Mouse (Mus musculus) kidney, embryonic 15.5 days (tissue): ENCODE data around the gene Fxyd6. TPM values are rescaled to one million over a fixed set of nuclear protein-coding genes. Genes with fewer than 3 reads are reported as not detected.

ENCODE experiments used
- ATAC-seq: fragments of 200-750 bp; cut with Nextera tagmentation; replicated peaks from 2 replicates; pipeline ENCODE4 v1.8.0; 2017; ENCODE audit warnings: moderate TSS enrichment; ENCODE audit not compliant: low FRiP score
- H3K27ac ChIP-seq: fragments of 300-500 bp; sonication (generic); 2 replicates; pipeline ENCODE4 v1.5.1; 2015; ENCODE audit warnings: mild to moderate bottlenecking, inconsistent platforms
- H3K27me3 ChIP-seq: fragments of 300-500 bp; sonication (generic); 2 replicates; pipeline ENCODE4 v1.6.1; 2015; ENCODE audit warnings: inconsistent platforms
- H3K36me3 ChIP-seq: fragments of 300-500 bp; sonication (generic); 2 replicates; pipeline ENCODE4 v1.6.1; 2015; ENCODE audit warnings: inconsistent platforms
- H3K4me1 ChIP-seq: fragments of 300-500 bp; sonication (generic); 2 replicates; pipeline ENCODE4 v1.6.1; 2015; ENCODE audit warnings: inconsistent platforms
- H3K4me2 ChIP-seq: fragments of 300-500 bp; sonication (generic); 2 replicates; pipeline ENCODE4 v1.6.1; 2015; ENCODE audit warnings: moderate library complexity, mild to moderate bottlenecking, inconsistent platforms
- H3K4me3 ChIP-seq: fragments of 300-500 bp; sonication (generic); replicated peaks from 2 replicates; pipeline ENCODE4 v1.5.1; 2015; ENCODE audit warnings: mild to moderate bottlenecking, inconsistent platforms
- H3K9ac ChIP-seq: fragments of 300-500 bp; sonication (generic); 2 replicates; pipeline ENCODE4 v1.6.1; 2015; ENCODE audit warnings: mild to moderate bottlenecking, inconsistent platforms
- H3K9me3 ChIP-seq: fragments of 300-500 bp; sonication (generic); replicated peaks from 2 replicates; pipeline ENCODE4 v1.6.1; 2016; ENCODE audit warnings: inconsistent platforms
- WGBS: fragments of 180-500 bp; shearing (Covaris S2); methylation state at CpG from one replicate; pipeline ENCODE4 v1.1.7; 2015; ENCODE audit warnings: mixed read lengths; 5-methylcytosine and 5-hydroxymethylcytosine counted together
- polyA plus RNA-seq: library from polyadenylated mRNA; unstranded; fragments of >200 nt; fragmentation: Nextera tagmentation; extraction: Ambion mirVana; gene quantifications from 2 replicates; pipeline ENCODE4 v1.2.1, GENCODE M21; 2015

The Fxyd6 gene
- polyA plus RNA-seq, 1 experiment from 2014 or later, result 187 TPM

GRCm38 (mm10) chr9:45355192-45355591, 14.8 kb upstream of the Fxyd6 start:
- H3K27me3 ChIP-seq, result no peaks in the 10 kb centered on the region
- no peak overlapping the region for H3K27ac ChIP-seq
- no peak overlapping the region for H3K9ac ChIP-seq
- H3K4me1 ChIP-seq, result no peaks in the 10 kb centered on the region
- no peak for ATAC-seq
- no peak overlapping the region for H3K4me3 ChIP-seq
- no peaks in the 10 kb centered on the region for H3K9me3 ChIP-seq
- WGBS, result 68% methylated on average over 2 of the region's 2 CpGs
- H3K4me2 ChIP-seq, result no peak overlapping the region
- H3K36me3 ChIP-seq, result no peaks in the 10 kb centered on the region

- 59% methylated on average over 7 of the region's 7 CpGs for WGBS
- no peaks in the 10 kb centered on the region for H3K27me3 ChIP-seq
- H3K4me1 ChIP-seq, result no peaks in the 10 kb centered on the region
- H3K36me3 ChIP-seq, result no peaks in the 10 kb centered on the region
- H3K4me3 ChIP-seq, result no peak overlapping the region
- no peak overlapping the region for H3K9ac ChIP-seq
- no peaks in the 10 kb centered on the region for H3K9me3 ChIP-seq
- no peak for ATAC-seq
- no peak overlapping the region for H3K27ac ChIP-seq
- H3K4me2 ChIP-seq, result no peak overlapping the region
These were observed 11.6 kb upstream of the Fxyd6 start for GRCm38 (mm10) chr9:45358356-45358755.

- Histone ChIP-seq H3K4me1 (0 out of 2 replicates have a peak, but pooled peaks cover 4% of the 10 kb centered on the region), H3K4me2 (no peak overlapping the region), H3K27me3 (no peaks in the 10 kb centered on the region), H3K4me3 (no peak overlapping the region), H3K9ac (no peak overlapping the region), H3K36me3 (no peaks in the 10 kb centered on the region), H3K27ac (no peak overlapping the region), H3K9me3 (no peaks in the 10 kb centered on the region)
- WGBS, result 50% methylated on average over 2 of the region's 2 CpGs
- ATAC-seq, result no peak
These were observed 7.9 kb upstream of the Fxyd6 start for GRCm38 (mm10) chr9:45362051-45362461.

GRCm38 (mm10) chr9:45363639-45364214, 6.3 kb upstream of the Fxyd6 start:
- ATAC-seq, result no peak
- Histone ChIP-seq H3K9ac (no peak overlapping the region), H3K27me3 (no peaks in the 10 kb centered on the region), H3K9me3 (no peaks in the 10 kb centered on the region), H3K4me2 (no peak overlapping the region), H3K27ac (no peak overlapping the region), H3K4me3 (no peak overlapping the region), H3K36me3 (no peaks in the 10 kb centered on the region), H3K4me1 (peaks cover 13% of the 10 kb centered on the region; the same call in 1 of the 2 replicates)
- 61% methylated on average over 7 of the region's 7 CpGs for WGBS

- no peaks in the 10 kb centered on the region for H3K9me3 ChIP-seq
- no peak overlapping the region for H3K4me2 ChIP-seq
- no peak for ATAC-seq
- H3K36me3 ChIP-seq, result no peaks in the 10 kb centered on the region
- H3K4me3 ChIP-seq, result no peak overlapping the region
- H3K27me3 ChIP-seq, result no peaks in the 10 kb centered on the region
- peaks cover 42% of the 10 kb centered on the region for H3K4me1 ChIP-seq
- 45% methylated on average over 8 of the region's 8 CpGs for WGBS
- H3K27ac ChIP-seq, result peak overlapping the region; percentile 69
- H3K9ac ChIP-seq, result no peak overlapping the region
These were observed 2.3 kb upstream of the Fxyd6 start for GRCm38 (mm10) chr9:45367716-45368115.

GRCm38 (mm10) chr9:45368341-45368901, 1.6 kb upstream of the Fxyd6 start:
- H3K27me3 ChIP-seq, result no peaks in the 10 kb centered on the region
- no peak overlapping the region for H3K9ac ChIP-seq
- H3K4me1 ChIP-seq, result peaks cover 48% of the 10 kb centered on the region
- H3K9me3 ChIP-seq, result no peaks in the 10 kb centered on the region
- ATAC-seq, result peak; percentile 54
- H3K36me3 ChIP-seq, result no peaks in the 10 kb centered on the region
- 27% methylated on average over 5 of the region's 5 CpGs for WGBS
- no peak overlapping the region for H3K4me3 ChIP-seq
- H3K4me2 ChIP-seq, result no peak overlapping the region
- H3K27ac ChIP-seq, result peak overlapping the region; percentile 69

- H3K9me3 ChIP-seq, result no peaks in the 10 kb centered on the region
- H3K27ac ChIP-seq, result peak overlapping the region; percentile 79
- H3K9ac ChIP-seq, result peak overlapping the region; percentile 64
- no peaks in the 10 kb centered on the region for H3K27me3 ChIP-seq
- peak overlapping the region; percentile 70 for H3K4me3 ChIP-seq
- no peaks in the 10 kb centered on the region for H3K36me3 ChIP-seq
- 5% methylated on average over 25 of the region's 25 CpGs for WGBS
- 0 out of 2 replicates have a peak, but pooled peaks have one; percentile 12 for ATAC-seq
- H3K4me2 ChIP-seq, result peak overlapping the region; percentile 88
- H3K4me1 ChIP-seq, result peaks cover 59% of the 10 kb centered on the region
These were observed 791 bp downstream of the Fxyd6 start for GRCm38 (mm10) chr9:45370616-45371336.

- Histone ChIP-seq H3K9me3 (no peaks in the 10 kb centered on the region), H3K4me2 (peak overlapping the region; percentile 88), H3K27me3 (no peaks in the 10 kb centered on the region), H3K4me3 (peak overlapping the region; percentile 70), H3K4me1 (peaks cover 61% of the 10 kb centered on the region), H3K27ac (0 out of 2 replicates have a peak overlapping the region, but pooled peaks have one; percentile 79), H3K9ac (peak overlapping the region; percentile 64), H3K36me3 (no peaks in the 10 kb centered on the region)
- no peak for ATAC-seq
- WGBS, result 19% methylated on average over 2 of the region's 2 CpGs
These were observed 1.3 kb downstream of the Fxyd6 start for GRCm38 (mm10) chr9:45371337-45371707.

- H3K9me3 ChIP-seq, result no peaks in the 10 kb centered on the region
- H3K27me3 ChIP-seq, result no peaks in the 10 kb centered on the region
- no peak overlapping the region for H3K4me2 ChIP-seq
- no peak overlapping the region for H3K9ac ChIP-seq
- no peak overlapping the region for H3K4me3 ChIP-seq
- 0 out of 2 replicates have a peak overlapping the region, but pooled peaks have one; percentile 14 for H3K27ac ChIP-seq
- peaks cover 65% of the 10 kb centered on the region for H3K4me1 ChIP-seq
- ATAC-seq, result no peak
- no peaks in the 10 kb centered on the region for H3K36me3 ChIP-seq
- 48% methylated on average over 3 of the region's 3 CpGs for WGBS
These were observed 3.9 kb downstream of the Fxyd6 start for GRCm38 (mm10) chr9:45373896-45374295.

GRCm38 (mm10) chr9:45374988-45375502, 5.1 kb downstream of the Fxyd6 start:
- H3K27ac ChIP-seq, result no peak overlapping the region
- H3K9me3 ChIP-seq, result no peaks in the 10 kb centered on the region
- peaks cover 68% of the 10 kb centered on the region for H3K4me1 ChIP-seq
- WGBS, result 91% methylated on average over 6 of the region's 6 CpGs
- H3K36me3 ChIP-seq, result no peaks in the 10 kb centered on the region
- H3K4me3 ChIP-seq, result no peak overlapping the region
- no peaks in the 10 kb centered on the region for H3K27me3 ChIP-seq
- H3K4me2 ChIP-seq, result no peak overlapping the region
- ATAC-seq, result no peak
- no peak overlapping the region for H3K9ac ChIP-seq

GRCm38 (mm10) chr9:45376427-45376826, 6.4 kb downstream of the Fxyd6 start:
- WGBS, result 57% methylated on average over 4 of the region's 4 CpGs
- H3K4me2 ChIP-seq, result no peak overlapping the region
- no peak overlapping the region for H3K9ac ChIP-seq
- no peak for ATAC-seq
- no peaks in the 10 kb centered on the region for H3K36me3 ChIP-seq
- no peak overlapping the region for H3K27ac ChIP-seq
- peaks cover 71% of the 10 kb centered on the region for H3K4me1 ChIP-seq
- H3K4me3 ChIP-seq, result no peak overlapping the region
- no peaks in the 10 kb centered on the region for H3K27me3 ChIP-seq
- no peaks in the 10 kb centered on the region for H3K9me3 ChIP-seq

GRCm38 (mm10) chr9:45376883-45377282, 6.9 kb downstream of the Fxyd6 start:
- Histone ChIP-seq H3K36me3 (no peaks in the 10 kb centered on the region), H3K9me3 (no peaks in the 10 kb centered on the region), H3K4me2 (no peak overlapping the region), H3K4me1 (peaks cover 71% of the 10 kb centered on the region), H3K27ac (no peak overlapping the region), H3K27me3 (no peaks in the 10 kb centered on the region), H3K4me3 (no peak overlapping the region), H3K9ac (no peak overlapping the region)
- ATAC-seq, result no peak
- WGBS, result 84% methylated on average over 2 of the region's 2 CpGs
